Mouse (Mus musculus) mouse embryonic stem cell (cell line): Measurements from ENCODE around the gene Vmn2r61.

Source experiments
- in situ Hi-C, 2 experiments: fragments of 300-500 bp; cut with MboI; formaldehyde crosslinking; loops; 1 replicate in 1 of 2; 3 replicates in 1 of 2; pipeline ENCODE4 v1.14.3; 2019 to 2020; ENCODE audit warnings: low sequenced_read_pairs in 2 of 2, low pct_unique_long_range_greater_than_20kb in 1 of 2, mixed read lengths in 1 of 2; ENCODE audit not compliant: unreplicated experiment in 1 of 2

Vmn2r61 gene

GRCm38 (mm10) chr7:42259753-42260152 is at the start of gene Vmn2r61:
Gene Vmn2r61, plus strand, starts transcription at chr7:42260053.
- in situ Hi-C loops = no loop called here
